Mouse (Mus musculus): ENCODE results near the gene Cox7b2. TPM values are rescaled to one million over a fixed set of nuclear protein-coding genes. Genes with fewer than 3 reads are reported as not detected.
"Not testable (repeated sequence)": the region's sequence is repeated elsewhere in the genome, so short reads cannot be mapped to it uniquely, and the experiment has no call there.

Gene Cox7b2
- not detected for total RNA-seq (2021)
- long read RNA-seq, experiment 1: 0 reads
- long read RNA-seq, experiment 2: 0 reads

- DNase-seq: no peak
- intact Hi-C loops (cut with DNase I; ENCODE audit: low total_unique reads): no loop called here
Observed at GRCm38 (mm10) chr5:71548079-71548478, at the start of gene Cox7b2. TSS of gene Cox7b2 (minus strand) at chr5:71548205.

GRCm38 (mm10) chr5:71595321-71595720, 47.3 kb upstream of the Cox7b2 start:
- intact Hi-C loops (cut with DNase I; ENCODE audit: low total_unique reads): no loop called here
- no peak for DNase-seq

- no peak for DNase-seq
- intact Hi-C loops (cut with DNase I; ENCODE audit: low total_unique reads): no loop called here
Observed at GRCm38 (mm10) chr5:71593745-71594255, 45.8 kb upstream of the Cox7b2 start.

GRCm38 (mm10) chr5:71571646-71572237, 23.7 kb upstream of the Cox7b2 start:
- no peak for DNase-seq
- intact Hi-C loops (cut with DNase I; ENCODE audit: low total_unique reads): no loop called here

GRCm38 (mm10) chr5:71545554-71545953, 2.5 kb downstream of the Cox7b2 start:
- intact Hi-C loops (cut with DNase I; ENCODE audit: low total_unique reads): no loop called here
- no peak for DNase-seq

- intact Hi-C loops (cut with DNase I; ENCODE audit: low total_unique reads); DNase-seq: not testable (repeated sequence)
Observed at GRCm38 (mm10) chr5:71525486-71525885, 22.5 kb downstream of the Cox7b2 start.

- peak; percentile 6 for DNase-seq
- intact Hi-C loops (cut with DNase I; ENCODE audit: low total_unique reads): loop anchor here (10.0 kb wide), 1 partner anchor 593 kb away; no protein-coding TSS in a partner anchor
Observed at GRCm38 (mm10) chr5:71502058-71502678, 45.8 kb downstream of the Cox7b2 start.

- intact Hi-C loops (cut with DNase I; ENCODE audit: low total_unique reads): no loop called here
- DNase-seq: peak; percentile 3
Observed at GRCm38 (mm10) chr5:71495621-71496020, 52.4 kb downstream of the Cox7b2 start.

GRCm38 (mm10) chr5:71456957-71457356, 91.0 kb downstream of the Cox7b2 start:
- intact Hi-C loops (cut with DNase I; ENCODE audit: low total_unique reads): no loop called here

GRCm38 (mm10) chr5:71440174-71440573, 107.8 kb downstream of the Cox7b2 start:
- no peak for DNase-seq
- intact Hi-C loops (cut with DNase I; ENCODE audit: low total_unique reads): no loop called here

More at GRCm38 (mm10) chr5:71456957-71457356, 91.0 kb downstream of the Cox7b2 start:
- DNase-seq: no peak

Other genes starting within 250 kb of the Cox7b2 start
- under 1 TPM in 1 of 2 experiments, not detected in 1; 0.02 TPM for gene Gabrb1, start 109.9 kb upstream of the Cox7b2 start, total RNA-seq (2021)
- under 1 TPM; 0.07 to 0.53 TPM for gene Gabra4, start 110.1 kb upstream of the Cox7b2 start, total RNA-seq (2021)

All from gastrocnemius, postnatal 14 days (tissue).